13 mouse cellular contexts compared by ENCODE assay signal in genomic region chr3:146766701-146767181, GRCm38 (mm10). TPM values are rescaled to one million over a fixed set of nuclear protein-coding genes. Genes with fewer than 3 reads are reported as not detected.
DNase-seq lines count a peak whose midpoint lies in the region.
"Had no signal": no experiment of that assay in that cellular context is flagged by ENCODE, and none has a peak within 500 bp of the region (broad histone marks: within the 10 kb centered on the region; RNA-seq: fewer than 3 reads in every experiment).

No protein-coding gene starts in this region.

- DNase-seq in layer of hippocampus, adult 9-11 months: peak; percentile 33
- no peak for DNase-seq in layer of hippocampus, adult 9-10 months (ENCODE audit: low spot score)
- DNase-seq in Muller cell, postnatal 12 days (ENCODE audit: inconsistent ontology term): peak; percentile 72
- DNase-seq in brain, adult 2 months (ENCODE audit: low read depth, low spot score): peak; percentile 77
- DNase-seq in left cerebral cortex, postnatal 36 days (ENCODE audit: low spot score in 2 of 2): peak; percentile 51 to 53
- DNase-seq in ovary, postnatal 10 days (ENCODE audit: low spot score): no peak
- DNase-seq in kidney, postnatal 4 days: no peak
- no peak for DNase-seq in embryonic facial prominence, embryonic 10.5 days (ENCODE audit: low spot score)
- DNase-seq: cerebellum, adult 9-10 months; lung, postnatal 14 days; thymus, postnatal 25 days had no signal

- WGBS in embryonic facial prominence, embryonic 10.5 days: 76% methylated on average over 8 of the region's 8 CpGs

- H3K36me3 ChIP-seq in embryonic facial prominence, embryonic 10.5 days (replicated peaks): peaks cover 11% of the 10 kb centered on the region
- H3K36me3 ChIP-seq: forebrain, embryonic 12.5 days had no signal

- intact Hi-C loops in left cerebral cortex, postnatal 36 days (cut with DNase I): loop anchor here (5.0 kb wide), 1 partner anchor 244 kb away; the partner anchor contains the start of gene Rpf1

- H3K4me1 ChIP-seq in embryonic facial prominence, embryonic 10.5 days: peaks cover 35% of the 10 kb centered on the region

- H3K4me3 ChIP-seq in embryonic facial prominence, embryonic 10.5 days: no peak overlapping the region
- H3K4me3 ChIP-seq: forebrain, embryonic 12.5 days had no signal

- H3K27me3 ChIP-seq in embryonic facial prominence, embryonic 10.5 days (replicated peaks; ENCODE audit: low read depth, poor library complexity, severe bottlenecking): no peaks in the 10 kb centered on the region
- H3K27me3 ChIP-seq: forebrain, embryonic 12.5 days had no signal

- no peak overlapping the region; the same call in 1 of the 2 replicates for H3K27ac ChIP-seq in embryonic facial prominence, embryonic 10.5 days (replicated peaks)
- H3K27ac ChIP-seq: forebrain, embryonic 12.5 days; kidney, postnatal 0 days had no signal

- no peaks in the 10 kb centered on the region for H3K9me3 ChIP-seq in embryonic facial prominence, embryonic 10.5 days
- H3K9me3 ChIP-seq: forebrain, embryonic 12.5 days had no signal

RNA-seq across cellular contexts. Expression of gene Prkacb, which starts 46.0 kb away (rescaled TPM):
- 100 to 1,000 TPM; 428 to 477 TPM for total RNA-seq in left cerebral cortex, postnatal 36 days (2021)
- 64.3 and 67.6 TPM in 2 replicates for polyA plus RNA-seq in embryonic facial prominence, embryonic 10.5 days (2016; fragmentation: Nextera tagmentation; extraction: Ambion mirVana)

Comparison
In these comparisons a context has a peak if more than half of its experiments do, and no peak if none do; other contexts are left out.
1. DNase-seq: peak in layer of hippocampus, adult 9-11 months (single experiment), Muller cell, postnatal 12 days (single experiment), brain, adult 2 months (single experiment) and left cerebral cortex, postnatal 36 days (2 of 2); none in layer of hippocampus, adult 9-10 months (single experiment), ovary, postnatal 10 days (single experiment), kidney, postnatal 4 days (0 of 2) and embryonic facial prominence, embryonic 10.5 days (single experiment).